Mouse (Mus musculus): Measurements from ENCODE around the gene Rusc1. TPM values are rescaled to one million over a fixed set of nuclear protein-coding genes. Genes with fewer than 3 reads are reported as not detected.
A peak's percentile ranks its signal among the peaks of the same experiment; 100 is the strongest.
"Not testable (repeated sequence)": the region's sequence is repeated elsewhere in the genome, so short reads cannot be mapped to it uniquely, and the experiment has no call there.

Rusc1 gene
- polyA plus RNA-seq, 1 experiment from 2014 or later, result 36.0 TPM

GRCm38 (mm10) chr3:89090694-89091655 lies 2.1 kb downstream of the Rusc1 start:
- Histone ChIP-seq H3K27ac (peak overlapping the region; percentile 69), H3K36me3 (replicated peaks) (peaks cover 45% of the 10 kb centered on the region), H3K9ac (peak overlapping the region; percentile 82), H3K9me3 (no peaks in the 10 kb centered on the region), H3K4me1 (peaks cover 51% of the 10 kb centered on the region), H3K4me3 (replicated peaks) (peak overlapping the region; percentile 63), H3K27me3 (peaks cover 44% of the 10 kb centered on the region), H3K4me2 (peak overlapping the region; percentile 98)
- WGBS, result under 1% methylated on average over 70 of the region's 74 CpGs
- ATAC-seq (ENCODE audit: low FRiP score), result peak; percentile 60

- ATAC-seq (ENCODE audit: low FRiP score), result peak; percentile 75
- WGBS, result under 1% methylated on average over 40 of the region's 40 CpGs
- peak overlapping the region; percentile 98 for H3K4me2 ChIP-seq
- peak overlapping the region; percentile 63 for H3K4me3 ChIP-seq (replicated peaks)
- H3K36me3 ChIP-seq (replicated peaks), result peaks cover 41% of the 10 kb centered on the region
- peak overlapping the region; percentile 82 for H3K9ac ChIP-seq
- peak overlapping the region; percentile 69 for H3K27ac ChIP-seq
- H3K27me3 ChIP-seq, result peaks cover 44% of the 10 kb centered on the region
- peaks cover 51% of the 10 kb centered on the region for H3K4me1 ChIP-seq
- H3K9me3 ChIP-seq, result no peaks in the 10 kb centered on the region
These were observed 3.1 kb downstream of the Rusc1 start for GRCm38 (mm10) chr3:89089882-89090591.

- Histone ChIP-seq H3K4me1 (peaks cover 51% of the 10 kb centered on the region), H3K9me3 (no peaks in the 10 kb centered on the region), H3K36me3 (replicated peaks) (peaks cover 40% of the 10 kb centered on the region), H3K4me2 (peak overlapping the region; percentile 98), H3K9ac (no peak overlapping the region), H3K27me3 (peaks cover 44% of the 10 kb centered on the region), H3K4me3 (replicated peaks) (peak overlapping the region; percentile 63), H3K27ac (no peak overlapping the region)
- WGBS, result 71% methylated on average over 14 of the region's 14 CpGs
- ATAC-seq (ENCODE audit: low FRiP score), result no peak
These were observed 4.1 kb downstream of the Rusc1 start for GRCm38 (mm10) chr3:89088974-89089373.

GRCm38 (mm10) chr3:89087338-89088110 lies 5.6 kb downstream of the Rusc1 start:
- Histone ChIP-seq H3K9ac (0 out of 2 replicates have a peak overlapping the region, but pooled peaks have one; percentile 12), H3K36me3 (replicated peaks) (peaks cover 41% of the 10 kb centered on the region), H3K27me3 (peaks cover 37% of the 10 kb centered on the region), H3K4me2 (peak overlapping the region; percentile 22; the same call in 1 of the 2 replicates), H3K9me3 (no peaks in the 10 kb centered on the region), H3K4me3 (replicated peaks) (no peak overlapping the region), H3K4me1 (peaks cover 37% of the 10 kb centered on the region), H3K27ac (no peak overlapping the region)
- ATAC-seq (ENCODE audit: low FRiP score), result no peak
- 35% methylated on average over 21 of the region's 21 CpGs for WGBS

- H3K27ac ChIP-seq, result no peak overlapping the region
- peaks cover 48% of the 10 kb centered on the region for H3K36me3 ChIP-seq (replicated peaks)
- no peak for ATAC-seq (ENCODE audit: low FRiP score)
- no peak overlapping the region for H3K4me2 ChIP-seq
- peaks cover 11% of the 10 kb centered on the region for H3K4me1 ChIP-seq
- no peak overlapping the region for H3K4me3 ChIP-seq (replicated peaks)
- no peak overlapping the region for H3K9ac ChIP-seq
- H3K9me3 ChIP-seq, result no peaks in the 10 kb centered on the region
- H3K27me3 ChIP-seq, result peaks cover 22% of the 10 kb centered on the region
- WGBS, result 85% methylated on average over 12 of the region's 12 CpGs
These were observed 8.4 kb downstream of the Rusc1 start for GRCm38 (mm10) chr3:89084654-89085190.

GRCm38 (mm10) chr3:89084133-89084532 lies 9.0 kb downstream of the Rusc1 start:
- Histone ChIP-seq H3K4me1 (peaks cover 5% of the 10 kb centered on the region; the same call in 1 of the 2 replicates), H3K36me3 (replicated peaks) (peaks cover 54% of the 10 kb centered on the region), H3K27me3 (peaks cover 17% of the 10 kb centered on the region), H3K9ac (no peak overlapping the region), H3K27ac (no peak overlapping the region), H3K9me3 (no peaks in the 10 kb centered on the region), H3K4me2 (no peak overlapping the region), H3K4me3 (replicated peaks) (no peak overlapping the region)
- no peak for ATAC-seq (ENCODE audit: low FRiP score)
- WGBS, result 90% methylated on average over 2 of the region's 2 CpGs

GRCm38 (mm10) chr3:89082287-89082686 lies 10.8 kb downstream of the Rusc1 start:
- not testable (repeated sequence) for H3K4me1 ChIP-seq; H3K9ac ChIP-seq; H3K4me2 ChIP-seq; ATAC-seq (ENCODE audit: low FRiP score); H3K27ac ChIP-seq; H3K4me3 ChIP-seq (replicated peaks); H3K9me3 ChIP-seq; H3K27me3 ChIP-seq
- peaks cover 48% of the 10 kb centered on the region for H3K36me3 ChIP-seq (replicated peaks)

GRCm38 (mm10) chr3:89077383-89077782 lies 15.7 kb downstream of the Rusc1 start:
- Histone ChIP-seq H3K4me3 (replicated peaks) (no peak overlapping the region), H3K9me3 (no peaks in the 10 kb centered on the region), H3K27ac (no peak overlapping the region), H3K27me3 (no peaks in the 10 kb centered on the region), H3K4me1 (no peaks in the 10 kb centered on the region), H3K36me3 (replicated peaks) (peaks cover 68% of the 10 kb centered on the region), H3K4me2 (no peak overlapping the region), H3K9ac (no peak overlapping the region)
- ATAC-seq (ENCODE audit: low FRiP score), result no peak
- WGBS, result 96% methylated on average over 9 of the region's 9 CpGs

GRCm38 (mm10) chr3:89067265-89067664 lies 25.8 kb downstream of the Rusc1 start:
- Histone ChIP-seq H3K4me1 (no peaks in the 10 kb centered on the region), H3K27ac (no peak overlapping the region), H3K4me2 (no peak overlapping the region), H3K36me3 (replicated peaks) (peaks cover 93% of the 10 kb centered on the region), H3K9me3 (no peaks in the 10 kb centered on the region), H3K27me3 (no peaks in the 10 kb centered on the region), H3K4me3 (replicated peaks) (no peak overlapping the region), H3K9ac (no peak overlapping the region)
- no peak for ATAC-seq (ENCODE audit: low FRiP score)

GRCm38 (mm10) chr3:89061696-89062095 lies 31.4 kb downstream of the Rusc1 start:
- no peak overlapping the region for H3K27ac ChIP-seq
- H3K27me3 ChIP-seq, result no peaks in the 10 kb centered on the region
- no peak overlapping the region for H3K9ac ChIP-seq
- H3K36me3 ChIP-seq (replicated peaks), result peaks cover 83% of the 10 kb centered on the region
- H3K4me1 ChIP-seq, result no peaks in the 10 kb centered on the region
- no peak for ATAC-seq (ENCODE audit: low FRiP score)
- WGBS, result 59% methylated on average over 3 of the region's 3 CpGs
- H3K9me3 ChIP-seq, result no peaks in the 10 kb centered on the region
- no peak overlapping the region for H3K4me2 ChIP-seq
- H3K4me3 ChIP-seq (replicated peaks), result no peak overlapping the region

GRCm38 (mm10) chr3:89058783-89059182 lies 34.3 kb downstream of the Rusc1 start:
- Histone ChIP-seq H3K27ac (no peak overlapping the region), H3K4me3 (replicated peaks) (no peak overlapping the region), H3K36me3 (replicated peaks) (peaks cover 80% of the 10 kb centered on the region), H3K9me3 (no peaks in the 10 kb centered on the region), H3K4me1 (no peaks in the 10 kb centered on the region), H3K4me2 (no peak overlapping the region), H3K9ac (no peak overlapping the region), H3K27me3 (no peaks in the 10 kb centered on the region)
- WGBS, result 78% methylated on average over 3 of the region's 3 CpGs
- no peak for ATAC-seq (ENCODE audit: low FRiP score)

GRCm38 (mm10) chr3:89058361-89058760 lies 34.8 kb downstream of the Rusc1 start:
- no peaks in the 10 kb centered on the region for H3K4me1 ChIP-seq
- peaks cover 79% of the 10 kb centered on the region for H3K36me3 ChIP-seq (replicated peaks)
- ATAC-seq (ENCODE audit: low FRiP score), result no peak

More at GRCm38 (mm10) chr3:89058361-89058760, 34.8 kb downstream of the Rusc1 start:
- no peaks in the 10 kb centered on the region for H3K27me3 ChIP-seq
- H3K9ac ChIP-seq, result no peak overlapping the region
- no peak overlapping the region for H3K27ac ChIP-seq
- H3K4me3 ChIP-seq (replicated peaks), result no peak overlapping the region
- H3K9me3 ChIP-seq, result no peaks in the 10 kb centered on the region
- 95% methylated on average over 9 of the region's 9 CpGs for WGBS
- H3K4me2 ChIP-seq, result no peak overlapping the region
